9 mouse cellular contexts compared by ENCODE assay signal in the genomic region with DNA sequence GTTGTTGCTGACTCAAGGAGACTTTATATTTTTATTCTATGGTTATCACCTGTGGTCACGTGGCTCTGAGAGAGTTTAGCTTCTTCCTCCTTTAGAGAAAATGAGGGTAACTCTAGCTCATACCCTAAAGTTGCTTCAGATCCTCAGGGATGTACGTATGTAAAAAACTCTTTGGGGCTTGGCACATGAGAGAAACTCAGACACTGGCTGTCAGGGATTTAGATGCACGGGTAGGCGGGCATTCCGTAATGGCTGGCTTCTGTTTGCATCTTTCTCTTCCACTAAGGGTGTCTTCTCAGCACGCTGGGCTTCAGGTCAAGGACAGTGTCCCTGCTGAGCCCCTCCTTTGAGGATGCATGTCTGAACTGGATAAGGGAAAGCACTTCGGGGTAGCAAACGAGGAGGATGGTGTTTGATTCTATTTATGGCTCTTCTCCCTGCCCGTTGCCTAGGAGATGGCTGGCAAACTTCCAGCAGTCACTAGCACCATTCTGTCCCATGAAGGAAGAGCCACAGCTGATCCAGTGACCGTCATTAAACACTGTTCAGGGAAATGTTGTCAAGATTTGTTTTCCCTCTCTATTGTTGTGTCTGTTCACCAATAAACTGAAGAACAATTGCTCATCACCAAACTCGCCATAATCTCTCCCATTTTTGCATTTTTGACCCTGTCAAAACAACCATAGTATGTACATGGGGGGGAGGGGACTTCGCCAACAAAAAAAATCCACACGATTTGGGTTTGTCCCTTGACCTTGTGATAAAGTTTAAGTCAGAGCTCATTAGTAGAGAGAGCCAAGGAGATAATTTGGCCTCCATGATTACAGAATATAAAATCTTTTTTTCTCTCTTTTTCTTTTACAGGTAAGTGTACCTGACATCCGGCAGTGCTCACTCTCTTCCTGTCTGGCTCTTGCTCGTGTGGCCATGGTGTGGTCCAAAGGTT.
A peak's percentile ranks its signal among the peaks of the same experiment; 100 is the strongest.
DNase-seq lines count a peak whose midpoint lies in the region; ATAC-seq lines count a peak whose summit lies in the region.
"Had no signal": no experiment of that assay in that cellular context is flagged by ENCODE, and none has a peak within 500 bp of the region (broad histone marks: within the 10 kb centered on the region; RNA-seq: fewer than 3 reads in every experiment).

No protein-coding gene starts in this region.

- 39% methylated on average over 15 of the region's 15 CpGs for WGBS in heart, embryonic 11.5 days (ENCODE audit: insufficient replicate concordance)
- 45% methylated on average over 15 of the region's 15 CpGs for WGBS in kidney, embryonic 15.5 days
- 36% methylated on average over 15 of the region's 15 CpGs for WGBS in lung, embryonic 16.5 days

- no peaks in the 10 kb centered on the region for H3K36me3 ChIP-seq in heart, embryonic 11.5 days (ENCODE audit: control insufficient read depth, insufficient read depth, low read length)
- peaks cover 23% of the 10 kb centered on the region; the same call in 1 of the 2 replicates for H3K36me3 ChIP-seq in kidney, embryonic 15.5 days
- no peaks in the 10 kb centered on the region for H3K36me3 ChIP-seq in lung, embryonic 16.5 days (ENCODE audit: control insufficient read depth, insufficient read depth, low read length)

- H3K4me2 ChIP-seq in heart, embryonic 11.5 days: peak overlapping the region; percentile 60
- peak overlapping the region; percentile 34; the same call in 1 of the 2 replicates for H3K4me2 ChIP-seq in kidney, embryonic 15.5 days
- peak overlapping the region; percentile 21; the same call in 1 of the 2 replicates for H3K4me2 ChIP-seq in lung, embryonic 16.5 days (ENCODE audit: low read depth, low read length)

- H3K27ac ChIP-seq in heart, embryonic 11.5 days (ENCODE audit: low read depth, low read length): peak overlapping the region; percentile 84
- 0 out of 2 replicates have a peak overlapping the region, but pooled peaks have one; percentile 28 for H3K27ac ChIP-seq in kidney, embryonic 15.5 days
- no peak overlapping the region for H3K27ac ChIP-seq in lung, embryonic 16.5 days (ENCODE audit: low read length)

- peak; percentile 75 for ATAC-seq in heart, embryonic 11.5 days (replicated peaks; ENCODE audit: insufficient number of reproducible peaks, low FRiP score, low TSS enrichment)
- peak; percentile 77 for ATAC-seq in kidney, embryonic 15.5 days (replicated peaks; ENCODE audit: low FRiP score)
- peak; percentile 82 for ATAC-seq in lung, embryonic 16.5 days (ENCODE audit: low read depth)

- no peaks in the 10 kb centered on the region; the same call in 1 of the 2 replicates for H3K9me3 ChIP-seq in heart, embryonic 11.5 days (replicated peaks; ENCODE audit: control insufficient read depth, low read length)
- peaks cover 7% of the 10 kb centered on the region for H3K9me3 ChIP-seq in kidney, embryonic 15.5 days (replicated peaks)
- 0 out of 2 replicates have a peak, but pooled peaks cover 2% of the 10 kb centered on the region for H3K9me3 ChIP-seq in lung, embryonic 16.5 days (ENCODE audit: control insufficient read depth, low read length)

- peak; percentile 79 for DNase-seq in layer of hippocampus, adult 11-12 months (ENCODE audit: low spot score)
- DNase-seq in layer of hippocampus, adult 9-10 months (ENCODE audit: low spot score): no peak
- peak; percentile 89 to 90 for DNase-seq in cerebellum, postnatal 36 days
- DNase-seq in right cerebral cortex, postnatal 14 days: peak; percentile 79
- no peak for DNase-seq in thymus, postnatal 25 days

- no peak overlapping the region for H3K9ac ChIP-seq in heart, embryonic 11.5 days (ENCODE audit: low read depth, low read length)
- H3K9ac ChIP-seq in kidney, embryonic 15.5 days: no peak overlapping the region
- no peak overlapping the region for H3K9ac ChIP-seq in lung, embryonic 16.5 days (ENCODE audit: low read length)

- peaks cover 16% of the 10 kb centered on the region for H3K4me1 ChIP-seq in heart, embryonic 11.5 days (ENCODE audit: control insufficient read depth, insufficient read depth, low read length)
- H3K4me1 ChIP-seq in kidney, embryonic 15.5 days: peaks cover 12% of the 10 kb centered on the region
- H3K4me1 ChIP-seq in lung, embryonic 16.5 days (replicated peaks; ENCODE audit: control insufficient read depth, insufficient read depth, low read length): peaks cover 11% of the 10 kb centered on the region

- H3K4me3 ChIP-seq in heart, embryonic 11.5 days (ENCODE audit: low read depth, low read length): 0 out of 2 replicates have a peak overlapping the region, but pooled peaks have one; percentile 10
- no peak overlapping the region for H3K4me3 ChIP-seq in kidney, embryonic 15.5 days (replicated peaks)
- no peak overlapping the region for H3K4me3 ChIP-seq in lung, embryonic 16.5 days (ENCODE audit: low read length)

- no peaks in the 10 kb centered on the region for H3K27me3 ChIP-seq in heart, embryonic 11.5 days (ENCODE audit: control insufficient read depth, insufficient read depth, low read length)
- H3K27me3 ChIP-seq in kidney, embryonic 15.5 days: no peaks in the 10 kb centered on the region
- H3K27me3 ChIP-seq in lung, embryonic 16.5 days (ENCODE audit: control insufficient read depth, insufficient read depth, low read depth, low read length): no peaks in the 10 kb centered on the region
- H3K27me3 ChIP-seq: CH12.LX had no signal

Comparison
In these comparisons a context has a peak if more than half of its experiments do, and no peak if none do; other contexts are left out.
1. DNase-seq: peak in layer of hippocampus, adult 11-12 months (single experiment), cerebellum, postnatal 36 days (2 of 2) and right cerebral cortex, postnatal 14 days (single experiment); none in layer of hippocampus, adult 9-10 months (single experiment) and thymus, postnatal 25 days (single experiment).
2. Peak in every context shown above with its lines, with median percentiles within 50 percentile points of each other: ATAC-seq and H3K4me2 ChIP-seq.